Mouse (Mus musculus) megakaryocyte, embryonic 14.5 days (primary cell): ENCODE data around the gene Tut1.
"Not testable (repeated sequence)": the region's sequence is repeated elsewhere in the genome, so short reads cannot be mapped to it uniquely, and the experiment has no call there.

Source experiments
- FLI1 ChIP-seq: IDR thresholded peaks from 2 replicates; pipeline ENCODE4 v1.6.1; 2012; ENCODE audit warnings: low read length, inconsistent platforms, mixed read lengths
- GATA1 ChIP-seq: IDR thresholded peaks from 3 replicates; pipeline ENCODE4 v1.6.1; 2012; ENCODE audit warnings: mixed read lengths, low read length, inconsistent platforms, borderline replicate concordance

DNA sequence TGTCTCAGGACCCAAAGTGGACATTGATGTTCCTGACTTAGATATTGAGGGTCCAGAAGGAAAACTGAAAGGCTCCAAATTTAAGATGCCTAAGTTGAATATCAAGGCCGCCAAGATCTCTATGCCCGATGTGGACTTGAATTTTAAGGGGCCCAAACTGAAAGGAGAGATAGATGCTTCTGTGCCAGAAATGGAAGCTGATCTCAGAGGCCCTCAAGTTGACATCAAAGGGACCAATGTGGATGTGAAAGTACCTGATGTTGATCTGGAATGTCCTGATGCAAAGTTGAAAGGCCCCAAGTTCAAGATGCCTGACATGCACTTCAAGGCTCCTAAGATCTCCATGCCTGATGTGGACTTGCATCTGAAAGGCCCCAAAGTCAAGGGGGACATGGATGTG is 53.3 kb downstream of the Tut1 start:
- TF ChIP-seq GATA1, FLI1: not testable (repeated sequence)
